Mouse (Mus musculus) MEL (cell line): ENCODE results near the gene Dusp16. TPM values are rescaled to one million over a fixed set of nuclear protein-coding genes. Genes with fewer than 3 reads are reported as not detected.

Experiments used
- DNase-seq: peaks from one replicate; pipeline ENCODE4 v3.0.0; 2011; ENCODE audit warnings: low read depth, low spot score
- H3K27ac ChIP-seq: 2 replicates; pipeline ENCODE4 v1.5.1; 2012; ENCODE audit warnings: low read depth, mild to moderate bottlenecking, control low read depth, low read length, moderate library complexity; ENCODE audit not compliant: control insufficient read depth
- H3K27me3 ChIP-seq, 2 experiments: fragments of 150-350 bp in 1 of 2; sonication (generic) in 1 of 2; 2 replicates each; pipeline ENCODE4 v1.6.1; 2012; ENCODE audit warnings: low read length in 2 of 2, mild to moderate bottlenecking in 2 of 2, improper control_type of control experiment in 1 of 2, moderate library complexity in 1 of 2; ENCODE audit not compliant: insufficient read depth in 2 of 2, control insufficient read depth in 1 of 2
- H3K36me3 ChIP-seq, 2 experiments: 2 replicates each; pipeline ENCODE4 v1.6.1; 2012 to 2014; ENCODE audit warnings: low read length in 2 of 2, improper control_type of control experiment in 1 of 2, inconsistent platforms in 1 of 2, mild to moderate bottlenecking in 1 of 2; ENCODE audit not compliant: insufficient read depth in 2 of 2, control insufficient read depth in 1 of 2
- H3K4me1 ChIP-seq, 2 experiments: fragments of 150-350 bp in 1 of 2; sonication (generic) in 1 of 2; 2 replicates each; pipeline ENCODE4 v1.6.1; 2012; ENCODE audit warnings: low read length in 2 of 2, improper control_type of control experiment in 1 of 2, mild to moderate bottlenecking in 1 of 2; ENCODE audit not compliant: insufficient read depth in 2 of 2, control insufficient read depth in 1 of 2
- H3K4me3 ChIP-seq, 2 experiments: fragments of 150-350 bp in 1 of 2; sonication (generic) in 1 of 2; 2 replicates each; pipeline ENCODE4 v1.5.1; 2012; ENCODE audit warnings: low read depth in 2 of 2, low read length in 2 of 2, mild to moderate bottlenecking in 2 of 2, moderate library complexity in 2 of 2, control low read depth in 1 of 2, improper control_type of control experiment in 1 of 2; ENCODE audit not compliant: control insufficient read depth in 1 of 2, insufficient read depth in 1 of 2
- H3K79me2 ChIP-seq: 2 replicates; pipeline ENCODE4 v1.6.1; 2012; ENCODE audit warnings: mild to moderate bottlenecking, low read length, moderate library complexity; ENCODE audit not compliant: control insufficient read depth, poor library complexity, insufficient read depth
- H3K9ac ChIP-seq: 2 replicates; pipeline ENCODE4 v1.6.1; 2012; ENCODE audit warnings: low read depth, mild to moderate bottlenecking, control low read depth, low read length, moderate library complexity; ENCODE audit not compliant: control insufficient read depth, poor library complexity, severe bottlenecking
- H3K9me3 ChIP-seq: fragments of 150-350 bp; sonication (generic); replicated peaks from 2 replicates; pipeline ENCODE4 v1.6.1; 2012; ENCODE audit warnings: mild to moderate bottlenecking, low read length, improper control_type of control experiment, moderate library complexity; ENCODE audit not compliant: insufficient read depth
- JUND ChIP-seq: IDR thresholded peaks from 2 replicates; pipeline ENCODE4 v1.6.1; 2011; ENCODE audit warnings: low read depth, mild to moderate bottlenecking, improper control_type of control experiment, low read length
- MAZ ChIP-seq: IDR thresholded peaks from 2 replicates; pipeline ENCODE4 v1.6.1; 2012; ENCODE audit warnings: low read depth, mild to moderate bottlenecking, inconsistent platforms, low read length, improper control_type of control experiment
- MYB ChIP-seq: IDR thresholded peaks from 2 replicates; pipeline ENCODE4 v1.6.1; 2011; ENCODE audit warnings: mild to moderate bottlenecking, low read depth, low read length, improper control_type of control experiment
- MYC ChIP-seq: IDR thresholded peaks from 2 replicates; pipeline ENCODE4 v1.6.1; 2011; ENCODE audit warnings: low read depth, mild to moderate bottlenecking, low read length, improper control_type of control experiment, moderate library complexity
- NRF1 ChIP-seq: IDR thresholded peaks from 2 replicates; pipeline ENCODE4 v1.6.1; 2014; ENCODE audit warnings: low read depth, mild to moderate bottlenecking, inconsistent platforms, low read length, improper control_type of control experiment, moderate library complexity; ENCODE audit not compliant: poor library complexity, insufficient read depth, severe bottlenecking
- POLR2AphosphoS2 ChIP-seq: IDR thresholded peaks from 2 replicates; pipeline ENCODE4 v1.6.1; 2011; ENCODE audit warnings: low read length, improper control_type of control experiment
- SIN3A ChIP-seq: IDR thresholded peaks from 2 replicates; pipeline ENCODE4 v1.6.1; 2012; ENCODE audit warnings: low read length, improper control_type of control experiment, inconsistent platforms
- SMC3 ChIP-seq: IDR thresholded peaks from 2 replicates; pipeline ENCODE4 v1.6.1; 2011; ENCODE audit warnings: low read depth, low read length, improper control_type of control experiment
- TAL1 ChIP-seq: IDR thresholded peaks from 2 replicates; pipeline ENCODE4 v1.6.1; 2012; ENCODE audit warnings: mild to moderate bottlenecking, inconsistent platforms, low read length, moderate library complexity, mixed read lengths
- UBTF ChIP-seq: IDR thresholded peaks from 2 replicates; pipeline ENCODE4 v1.6.1; 2012; ENCODE audit warnings: low read depth, mild to moderate bottlenecking, inconsistent platforms, low read length, improper control_type of control experiment, moderate library complexity, borderline replicate concordance; ENCODE audit not compliant: insufficient read depth
- USF2 ChIP-seq, 2 experiments: IDR thresholded peaks; 2 replicates each; pipeline ENCODE4 v1.6.1; 2011 to 2012; ENCODE audit warnings: improper control_type of control experiment in 2 of 2, low read length in 2 of 2, borderline replicate concordance in 1 of 2, inconsistent platforms in 1 of 2, low read depth in 1 of 2, mild to moderate bottlenecking in 1 of 2; ENCODE audit not compliant: insufficient read depth in 1 of 2
- ZC3H11A ChIP-seq: IDR thresholded peaks from 2 replicates; pipeline ENCODE4 v1.6.1; 2012; ENCODE audit warnings: low read depth, mild to moderate bottlenecking, inconsistent platforms, low read length, improper control_type of control experiment
- ZKSCAN1 ChIP-seq: IDR thresholded peaks from 2 replicates; pipeline ENCODE4 v1.6.1; 2012; ENCODE audit warnings: low read depth, mild to moderate bottlenecking, inconsistent platforms, low read length, improper control_type of control experiment, moderate library complexity
- ZMIZ1 ChIP-seq: IDR thresholded peaks from 2 replicates; pipeline ENCODE4 v1.6.1; 2012; ENCODE audit warnings: low read depth, mild to moderate bottlenecking, inconsistent platforms, low read length, improper control_type of control experiment, moderate library complexity
- ZNF384 ChIP-seq: IDR thresholded peaks from 2 replicates; pipeline ENCODE4 v1.6.1; 2012; ENCODE audit warnings: low read depth, mild to moderate bottlenecking, inconsistent platforms, low read length, improper control_type of control experiment
- polyA plus RNA-seq, 2 experiments: library from polyadenylated mRNA; stranded (reverse) in 1 of 2; unstranded in 1 of 2; fragments of >175 nt in 1 of 2; fragments of >200 nt in 1 of 2; gene quantifications; 2 replicates each; pipeline versions ENCODE4 v1.2.1 to v1.2.4; 2012; ENCODE audit warnings: low replicate concordance in 2 of 2, low read depth in 1 of 2; ENCODE audit not compliant: insufficient read length in 2 of 2, insufficient read depth in 1 of 2, missing spikeins in 1 of 2
- total RNA-seq: library from RNA; depleted of rRNA; stranded (reverse); fragments of 300-350 nt; gene quantifications from 2 replicates; pipeline ENCODE4 v1.2.3, GENCODE M21; 2012

Gene Dusp16
- total and polyA plus RNA-seq, 3 experiments = 1.9 to 6.9 TPM; not detected in 1

DNA sequence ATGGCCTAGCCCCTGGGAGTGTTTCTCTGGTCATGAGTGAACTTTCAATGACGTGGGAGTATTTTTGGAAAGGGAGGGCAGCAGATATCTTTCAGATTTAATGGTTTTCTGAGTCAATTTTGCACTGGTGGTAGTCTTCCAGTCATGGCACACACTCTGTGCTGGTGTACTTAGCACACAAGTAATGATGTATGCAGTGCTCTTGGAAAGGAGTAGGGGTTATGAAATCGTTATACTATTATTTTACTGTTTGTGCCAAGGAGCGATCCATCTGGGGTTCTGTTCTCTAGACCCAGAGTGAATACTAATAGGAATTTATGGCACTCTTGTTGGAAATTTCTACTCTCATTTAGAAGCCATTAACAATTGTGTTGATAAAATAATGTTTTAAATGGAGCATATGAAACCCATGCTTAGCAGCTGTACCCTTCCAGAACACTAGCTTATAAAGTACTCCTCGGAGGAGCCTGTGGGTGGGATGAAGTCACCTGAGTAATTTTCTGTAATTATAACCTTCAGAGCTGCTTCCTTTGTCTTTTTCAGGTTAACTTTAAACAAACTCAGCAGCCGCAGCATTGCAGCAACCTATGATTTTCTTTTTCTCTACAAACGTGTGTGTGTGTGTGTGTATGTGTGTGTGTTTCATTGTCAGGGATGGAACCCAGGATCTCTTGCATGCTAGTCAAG, 123.1 kb downstream of the Dusp16 start:
- DNase-seq = no peak
- H3K4me1 ChIP-seq = peaks cover 2 to 3% of the 10 kb centered on the region in 2 experiments; a peak in 1 of 4 replicates

DNA sequence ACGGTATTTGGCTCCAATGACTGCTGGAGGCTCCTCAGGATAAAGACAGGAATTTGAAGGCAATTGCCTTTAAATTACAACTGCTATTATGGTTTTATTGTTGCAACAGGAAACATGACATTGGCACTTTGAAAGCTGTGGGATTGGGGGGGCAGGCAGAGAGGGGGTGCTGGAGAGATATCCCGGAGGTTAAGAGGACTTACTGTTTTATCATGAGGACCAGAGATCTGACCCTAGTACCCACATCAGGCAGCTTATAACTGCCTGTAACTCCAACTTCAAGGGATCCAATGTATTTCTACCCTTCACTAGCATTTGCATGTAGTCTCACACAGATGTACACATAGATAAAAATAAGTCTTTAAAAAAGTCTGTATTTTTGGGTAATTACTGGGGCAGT, 123.9 kb downstream of the Dusp16 start:
- no peak overlapping the region for H3K27ac ChIP-seq
- H3K4me1 ChIP-seq = peaks cover 0 to under 1% of the 10 kb centered on the region in 2 experiments; a peak in 1 of 4 replicates
- DNase-seq = no peak
- no peaks in the 10 kb centered on the region for H3K9me3 ChIP-seq
- H3K4me3 ChIP-seq = no peak overlapping the region
- TF ChIP-seq UBTF (no peak), ZKSCAN1 (no peak), MAZ (no peak), SMC3 (no peak), ZMIZ1 (no peak), SIN3A (no peak)
- H3K9ac ChIP-seq = no peak overlapping the region
- H3K27me3 ChIP-seq = no peaks in the 10 kb centered on the region
- H3K79me2 ChIP-seq = no peaks in the 10 kb centered on the region
- peaks cover 0 to 1% of the 10 kb centered on the region in 2 experiments; a peak in 1 of 4 replicates for H3K36me3 ChIP-seq

More for the DNA sequence above, 123.1 kb downstream of the Dusp16 start:
- H3K36me3 ChIP-seq = peaks cover 0 to 2% of the 10 kb centered on the region in 2 experiments; a peak in 1 of 4 replicates
- no peaks in the 10 kb centered on the region for H3K79me2 ChIP-seq
- H3K27ac ChIP-seq = no peak overlapping the region
- H3K9ac ChIP-seq = no peak overlapping the region
- TF ChIP-seq JUND (no peak), USF2 (IDR thresholded peaks at IDR 0.05; ENCODE audit: borderline replicate concordance in 1 of 2, insufficient read depth in 1 of 2, low read depth in 1 of 2, low read length in 2 of 2) (no peak), TAL1 (no peak), ZC3H11A (no peak), SIN3A (no peak), ZNF384 (no peak), MYC (no peak), NRF1 (no peak), MYB (no peak), POLR2AphosphoS2 (no peak)
- TF ChIP-seq, all 39 proteins: peak for 0
- no peaks in the 10 kb centered on the region for H3K27me3 ChIP-seq
- H3K9me3 ChIP-seq = no peaks in the 10 kb centered on the region
- no peak overlapping the region for H3K4me3 ChIP-seq
